Mouse (Mus musculus): ENCODE results near the gene Tada2a. TPM values are rescaled to one million over a fixed set of nuclear protein-coding genes. Genes with fewer than 3 reads are reported as not detected.
A peak's percentile ranks its signal among the peaks of the same experiment; 100 is the strongest.

Tada2a gene
- polyA plus RNA-seq, 1 experiment from 2014 or later, result 5.7 TPM

- no peak overlapping the region for H3K4me3 ChIP-seq (ENCODE audit: low read depth, low read length)
- no peak overlapping the region for H3K9ac ChIP-seq (replicated peaks)
- TF ChIP-seq EP300 (IDR thresholded peaks at IDR 0.05; ENCODE audit: low read depth) (no peak), CTCF (IDR thresholded peaks at IDR 0.05; ENCODE audit: low read depth) (no peak)
- no peak overlapping the region for H3K4me2 ChIP-seq (ENCODE audit: low read depth, low read length)
- no peaks in the 10 kb centered on the region for H3K9me3 ChIP-seq (ENCODE audit: low read length)
- 88% methylated on average over 11 of the region's 11 CpGs for WGBS (ENCODE audit: insufficient replicate concordance)
- DNase-seq (no peak), ATAC-seq (no peak)
- H3K36me3 ChIP-seq (replicated peaks; ENCODE audit: insufficient read depth, low read length), result peaks cover 14% of the 10 kb centered on the region
- H3K4me1 ChIP-seq (ENCODE audit: insufficient read depth), result no peaks in the 10 kb centered on the region; the same call in 1 of the 2 replicates
- no peaks in the 10 kb centered on the region for H3K27me3 ChIP-seq (ENCODE audit: insufficient read depth, low read length)
- no peak overlapping the region for H3K27ac ChIP-seq (ENCODE audit: low read depth)
Observed at GRCm38 (mm10) chr11:84079361-84079760, 50.0 kb downstream of the Tada2a start.

- Histone ChIP-seq H3K27me3 (ENCODE audit: insufficient read depth, low read length) (no peaks in the 10 kb centered on the region), H3K9ac (replicated peaks) (no peak overlapping the region), H3K36me3 (replicated peaks; ENCODE audit: insufficient read depth, low read length) (peaks cover 14% of the 10 kb centered on the region), H3K4me1 (ENCODE audit: insufficient read depth) (peaks cover 1% of the 10 kb centered on the region), H3K27ac (ENCODE audit: low read depth) (no peak overlapping the region), H3K9me3 (ENCODE audit: low read length) (no peaks in the 10 kb centered on the region), H3K4me2 (ENCODE audit: low read depth, low read length) (no peak overlapping the region), H3K4me3 (ENCODE audit: low read depth, low read length) (no peak overlapping the region)
- ATAC-seq (no peak), DNase-seq (no peak)
- TF ChIP-seq CTCF (IDR thresholded peaks at IDR 0.05; ENCODE audit: low read depth), result no peak
- no peak for TF ChIP-seq EP300 (IDR thresholded peaks at IDR 0.05; ENCODE audit: low read depth)
- WGBS (ENCODE audit: insufficient replicate concordance), result 84% methylated on average over 9 of the region's 9 CpGs
Observed at GRCm38 (mm10) chr11:84078601-84079000, 50.8 kb downstream of the Tada2a start.

- Histone ChIP-seq H3K4me3 (ENCODE audit: low read depth, low read length) (no peak overlapping the region), H3K36me3 (replicated peaks; ENCODE audit: insufficient read depth, low read length) (peaks cover 11% of the 10 kb centered on the region), H3K27me3 (ENCODE audit: insufficient read depth, low read length) (no peaks in the 10 kb centered on the region), H3K27ac (ENCODE audit: low read depth) (no peak overlapping the region), H3K9ac (replicated peaks) (no peak overlapping the region), H3K9me3 (ENCODE audit: low read length) (no peaks in the 10 kb centered on the region), H3K4me1 (ENCODE audit: insufficient read depth) (peaks cover 3% of the 10 kb centered on the region), H3K4me2 (ENCODE audit: low read depth, low read length) (no peak overlapping the region)
- WGBS (ENCODE audit: insufficient replicate concordance), result 86% methylated on average over 2 of the region's 2 CpGs
- no peak for TF ChIP-seq CTCF (IDR thresholded peaks at IDR 0.05; ENCODE audit: low read depth)
- no peak for ATAC-seq
- no peak for DNase-seq
Observed at GRCm38 (mm10) chr11:84077008-84077407, 52.4 kb downstream of the Tada2a start.

DNA sequence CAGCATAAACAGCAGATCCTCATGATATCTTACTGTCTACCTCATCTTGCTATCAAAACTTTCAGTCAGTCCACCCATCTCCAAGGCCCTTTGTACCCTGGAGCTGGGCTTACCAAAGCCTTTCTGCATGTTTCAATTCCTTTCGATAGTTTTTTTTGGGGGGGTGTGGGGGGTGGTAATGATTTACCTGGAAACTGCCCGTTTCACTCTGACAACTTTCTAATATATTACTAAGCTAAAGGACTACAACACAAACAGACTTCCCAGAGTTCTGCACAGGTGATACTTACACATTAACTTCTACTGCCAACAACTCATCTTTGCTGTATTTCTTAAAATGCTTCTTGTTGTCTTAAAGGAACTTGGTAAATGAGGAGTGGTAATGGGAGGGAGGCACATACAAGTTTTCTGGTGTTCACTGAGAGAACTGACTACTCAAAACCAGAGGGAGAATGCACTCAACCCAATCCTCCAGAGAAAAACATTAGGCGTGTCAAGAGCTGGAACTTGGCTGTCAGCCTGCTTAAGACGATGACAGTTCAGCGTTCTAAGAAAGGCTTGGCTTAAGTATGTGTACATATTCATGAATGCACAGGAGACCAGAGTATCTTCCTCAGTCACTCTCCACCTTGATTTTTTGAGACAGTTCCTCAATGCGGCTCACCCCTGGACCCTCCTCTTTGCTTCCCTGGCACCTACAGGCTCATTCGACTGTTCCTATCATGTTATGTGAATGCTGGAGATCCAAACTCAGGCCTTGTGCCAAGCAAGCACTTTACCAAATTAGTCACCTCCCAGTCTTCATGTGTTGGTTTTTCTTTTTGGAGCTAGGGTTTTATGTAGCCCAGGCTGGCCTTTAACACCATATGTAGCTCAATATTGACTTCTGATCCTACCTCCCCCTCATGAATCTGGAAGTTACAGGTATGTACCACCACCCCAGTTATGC, 55.3 kb downstream of the Tada2a start:
- Histone ChIP-seq H3K4me3 (ENCODE audit: low read depth, low read length) (no peak overlapping the region), H3K9ac (replicated peaks) (no peak overlapping the region), H3K9me3 (ENCODE audit: low read length) (no peaks in the 10 kb centered on the region), H3K4me2 (ENCODE audit: low read depth, low read length) (no peak overlapping the region), H3K36me3 (replicated peaks; ENCODE audit: insufficient read depth, low read length) (peaks cover 3% of the 10 kb centered on the region; the same call in 1 of the 2 replicates), H3K27ac (ENCODE audit: low read depth) (no peak overlapping the region), H3K27me3 (ENCODE audit: insufficient read depth, low read length) (peaks cover 1% of the 10 kb centered on the region; the same call in 1 of the 2 replicates), H3K4me1 (ENCODE audit: insufficient read depth) (peaks cover 5% of the 10 kb centered on the region)
- no peak for TF ChIP-seq CTCF (IDR thresholded peaks at IDR 0.05; ENCODE audit: low read depth)
- TF ChIP-seq EP300 (IDR thresholded peaks at IDR 0.05; ENCODE audit: low read depth), result no peak
- ATAC-seq (peak; percentile 45), DNase-seq (no peak)
- WGBS (ENCODE audit: insufficient replicate concordance), result 63% methylated on average over 7 of the region's 7 CpGs

GRCm38 (mm10) chr11:84072904-84073651, 56.3 kb downstream of the Tada2a start:
- WGBS (ENCODE audit: insufficient replicate concordance), result 44% methylated on average over 9 of the region's 9 CpGs
- DNase-seq (no peak), ATAC-seq (no peak)
- TF ChIP-seq CTCF (IDR thresholded peaks at IDR 0.05; ENCODE audit: low read depth), result no peak
- TF ChIP-seq EP300 (IDR thresholded peaks at IDR 0.05; ENCODE audit: low read depth), result no peak
- no peaks in the 10 kb centered on the region; the same call in 1 of the 2 replicates for H3K36me3 ChIP-seq (replicated peaks; ENCODE audit: insufficient read depth, low read length)
- no peak overlapping the region for H3K9ac ChIP-seq (replicated peaks)
- no peak overlapping the region for H3K4me2 ChIP-seq (ENCODE audit: low read depth, low read length)
- peaks cover 14% of the 10 kb centered on the region for H3K4me1 ChIP-seq (ENCODE audit: insufficient read depth)
- H3K27me3 ChIP-seq (ENCODE audit: insufficient read depth, low read length), result peaks cover 11% of the 10 kb centered on the region
- no peak overlapping the region for H3K4me3 ChIP-seq (ENCODE audit: low read depth, low read length)
- no peak overlapping the region for H3K27ac ChIP-seq (ENCODE audit: low read depth)
- no peaks in the 10 kb centered on the region for H3K9me3 ChIP-seq (ENCODE audit: low read length)

DNA sequence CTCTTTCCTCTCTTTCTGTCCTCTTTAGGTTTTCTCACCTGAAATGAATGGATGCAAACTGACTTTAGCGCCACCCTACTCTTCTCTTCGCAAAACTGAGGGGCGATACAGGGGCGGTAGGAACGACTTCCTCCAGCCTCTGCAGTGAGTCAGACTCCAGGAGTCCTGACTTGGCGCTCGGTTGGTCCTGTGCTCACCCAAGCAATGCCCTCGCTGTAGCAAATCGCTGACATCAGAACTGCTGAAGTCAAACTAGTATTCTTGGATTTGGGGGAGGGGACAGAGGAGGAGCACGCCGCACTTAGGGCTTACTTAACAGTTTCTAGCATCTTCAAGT, 60.4 kb downstream of the Tada2a start, which contains the start of gene Dusp14:
Gene Dusp14 (minus strand): TSS at position 228 of the 337 bp plus-strand sequence.
- no peak within 1 kb of the TSS for H3K27ac ChIP-seq (ENCODE audit: low read depth)
- H3K4me3 ChIP-seq (ENCODE audit: low read depth, low read length), result peak within 1 kb of the TSS; percentile 67
- ATAC-seq (no peak), DNase-seq (no peak)
- H3K4me2 ChIP-seq (ENCODE audit: low read depth, low read length), result peak within 1 kb of the TSS; percentile 93
- H3K9ac ChIP-seq (replicated peaks), result peak within 1 kb of the TSS; percentile 54; the same call in 1 of the 2 replicates
- H3K4me1 ChIP-seq (ENCODE audit: insufficient read depth), result peaks cover 23% of the 10 kb centered on the region
- TF ChIP-seq CTCF (IDR thresholded peaks at IDR 0.05; ENCODE audit: low read depth) (no peak), EP300 (IDR thresholded peaks at IDR 0.05; ENCODE audit: low read depth) (no peak)
- H3K27me3 ChIP-seq (ENCODE audit: insufficient read depth, low read length), result peaks cover 34% of the 10 kb centered on the region
- 12% methylated on average over 11 of the region's 11 CpGs for WGBS (ENCODE audit: insufficient replicate concordance)
- no peaks in the 10 kb centered on the region for H3K9me3 ChIP-seq (ENCODE audit: low read length)
- H3K36me3 ChIP-seq (replicated peaks; ENCODE audit: insufficient read depth, low read length), result no peaks in the 10 kb centered on the region

Data from liver, postnatal 0 days (tissue).